Mouse (Mus musculus) embryonic facial prominence, embryonic 15.5 days (tissue): ENCODE data around the gene Fcgr1. TPM values are rescaled to one million over a fixed set of nuclear protein-coding genes. Genes with fewer than 3 reads are reported as not detected.

Source experiments
- ATAC-seq: fragments of 200-750 bp; cut with Nextera tagmentation; 2 replicates; pipeline ENCODE4 v1.8.0; 2017; ENCODE audit warnings: low read depth, moderate TSS enrichment; ENCODE audit not compliant: insufficient number of reproducible peaks, low FRiP score, low TSS enrichment
- H3K27ac ChIP-seq: fragments of 300-500 bp; sonication (generic); replicated peaks from 2 replicates; pipeline ENCODE4 v1.5.1; 2015; ENCODE audit warnings: mild to moderate bottlenecking, inconsistent platforms
- H3K27me3 ChIP-seq: fragments of 300-500 bp; sonication (generic); 2 replicates; pipeline ENCODE4 v1.6.1; 2015; ENCODE audit warnings: inconsistent platforms
- H3K36me3 ChIP-seq: fragments of 300-500 bp; sonication (generic); 2 replicates; pipeline ENCODE4 v1.6.1; 2015; ENCODE audit warnings: mild to moderate bottlenecking, inconsistent platforms
- H3K4me1 ChIP-seq: fragments of 300-500 bp; sonication (generic); 2 replicates; pipeline ENCODE4 v1.6.1; 2015; ENCODE audit warnings: inconsistent platforms
- H3K4me2 ChIP-seq: fragments of 300-500 bp; sonication (generic); replicated peaks from 2 replicates; pipeline ENCODE4 v1.6.1; 2015; ENCODE audit warnings: mild to moderate bottlenecking, inconsistent platforms
- H3K4me3 ChIP-seq: fragments of 300-500 bp; sonication (generic); replicated peaks from 2 replicates; pipeline ENCODE4 v1.5.1; 2015; ENCODE audit warnings: mild to moderate bottlenecking, inconsistent platforms
- H3K9ac ChIP-seq: fragments of 300-500 bp; sonication (generic); 2 replicates; pipeline ENCODE4 v1.6.1; 2015; ENCODE audit warnings: inconsistent platforms
- H3K9me3 ChIP-seq: fragments of 300-500 bp; sonication (generic); replicated peaks from 2 replicates; pipeline ENCODE4 v1.6.1; 2016; ENCODE audit warnings: inconsistent platforms
- WGBS: fragments of 180-500 bp; shearing (Covaris S2); methylation state at CpG from one replicate; pipeline ENCODE4 v1.1.7; 2015; 5-methylcytosine and 5-hydroxymethylcytosine counted together
- polyA plus RNA-seq: library from polyadenylated mRNA; unstranded; fragments of >200 nt; fragmentation: Nextera tagmentation; extraction: Ambion mirVana; gene quantifications from 2 replicates; pipeline ENCODE4 v1.2.1, GENCODE M21; 2015

Fcgr1 gene
- polyA plus RNA-seq, 1 experiment from 2014 or later, result 2.2 TPM

DNA sequence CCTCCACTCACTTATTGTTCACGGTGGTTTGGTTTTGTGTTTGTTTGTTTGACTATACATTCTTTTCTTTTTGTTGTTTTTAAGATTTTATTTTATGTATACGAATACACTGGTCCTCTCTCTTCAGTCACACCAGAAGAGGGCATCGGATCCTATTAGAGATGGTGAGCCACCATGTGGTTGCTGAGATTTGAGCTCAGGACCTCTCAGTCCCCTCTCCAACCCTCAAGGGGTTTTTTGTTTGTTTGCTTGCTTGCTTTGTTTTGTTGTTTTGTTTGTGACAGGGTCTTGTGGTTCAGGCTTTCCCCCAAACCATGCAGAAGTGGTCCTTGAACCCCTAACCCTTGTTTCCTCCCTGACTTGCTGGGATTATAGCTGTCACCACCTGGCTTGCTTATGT, 32.1 kb downstream of the Fcgr1 start:
- Histone ChIP-seq H3K4me2 (peak overlapping the region; percentile 65), H3K27me3 (no peaks in the 10 kb centered on the region), H3K4me3 (peak overlapping the region; percentile 68), H3K36me3 (no peaks in the 10 kb centered on the region), H3K27ac (peak overlapping the region; percentile 99), H3K9ac (peak overlapping the region; percentile 74), H3K4me1 (peaks cover 21% of the 10 kb centered on the region), H3K9me3 (no peaks in the 10 kb centered on the region)
- 47% methylated on average over 3 of the region's 3 CpGs for WGBS
- ATAC-seq, result no peak

GRCm38 (mm10) chr3:96260220-96260619, 33.5 kb downstream of the Fcgr1 start:
- 94% methylated on average over 5 of the region's 5 CpGs for WGBS
- Histone ChIP-seq H3K4me2 (no peak overlapping the region), H3K4me3 (no peak overlapping the region), H3K27me3 (no peaks in the 10 kb centered on the region), H3K27ac (no peak overlapping the region), H3K36me3 (no peaks in the 10 kb centered on the region), H3K4me1 (peaks cover 21% of the 10 kb centered on the region), H3K9ac (no peak overlapping the region), H3K9me3 (no peaks in the 10 kb centered on the region)
- ATAC-seq, result no peak

DNA sequence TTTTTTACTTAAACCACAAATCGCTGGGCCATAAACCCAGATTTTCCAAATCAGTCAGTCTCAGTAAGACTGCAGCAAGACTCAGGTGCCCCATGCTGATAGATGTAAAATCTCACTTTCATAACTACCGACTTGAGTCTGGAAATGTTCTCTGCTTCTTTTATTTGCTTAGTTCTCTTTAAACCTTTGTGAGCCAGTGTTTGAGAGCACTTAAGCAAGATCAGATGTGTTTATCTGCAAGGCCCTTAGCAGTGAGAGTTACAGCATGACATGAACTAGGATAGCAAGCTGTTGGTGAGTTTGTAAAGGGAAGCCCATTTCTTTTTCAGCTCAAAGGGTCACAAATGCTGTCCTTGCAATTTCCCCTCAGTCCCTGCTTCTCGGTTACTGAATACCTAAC, 36.6 kb downstream of the Fcgr1 start:
- H3K27ac ChIP-seq, result no peak overlapping the region

GRCm38 (mm10) chr3:96255926-96256593, 37.7 kb downstream of the Fcgr1 start:
- no peaks in the 10 kb centered on the region for H3K9me3 ChIP-seq
- H3K4me1 ChIP-seq, result 0 out of 2 replicates have a peak, but pooled peaks cover 5% of the 10 kb centered on the region
- no peaks in the 10 kb centered on the region for H3K27me3 ChIP-seq
- no peak overlapping the region for H3K4me3 ChIP-seq
- no peak overlapping the region for H3K9ac ChIP-seq
- H3K27ac ChIP-seq, result no peak overlapping the region
- WGBS, result 68% methylated on average over 5 of the region's 5 CpGs
- H3K36me3 ChIP-seq, result no peaks in the 10 kb centered on the region
- H3K4me2 ChIP-seq, result no peak overlapping the region
- ATAC-seq, result no peak

More for the DNA sequence above, 36.6 kb downstream of the Fcgr1 start:
- Histone ChIP-seq H3K27me3 (no peaks in the 10 kb centered on the region), H3K4me3 (no peak overlapping the region), H3K4me2 (no peak overlapping the region), H3K36me3 (no peaks in the 10 kb centered on the region), H3K4me1 (peaks cover 12% of the 10 kb centered on the region), H3K9me3 (no peaks in the 10 kb centered on the region), H3K9ac (no peak overlapping the region)
- 63% methylated on average over 3 of the region's 3 CpGs for WGBS
- ATAC-seq, result no peak

- no peak overlapping the region for H3K4me2 ChIP-seq
Observed at GRCm38 (mm10) chr3:96254683-96255355, 39.0 kb downstream of the Fcgr1 start.

DNA sequence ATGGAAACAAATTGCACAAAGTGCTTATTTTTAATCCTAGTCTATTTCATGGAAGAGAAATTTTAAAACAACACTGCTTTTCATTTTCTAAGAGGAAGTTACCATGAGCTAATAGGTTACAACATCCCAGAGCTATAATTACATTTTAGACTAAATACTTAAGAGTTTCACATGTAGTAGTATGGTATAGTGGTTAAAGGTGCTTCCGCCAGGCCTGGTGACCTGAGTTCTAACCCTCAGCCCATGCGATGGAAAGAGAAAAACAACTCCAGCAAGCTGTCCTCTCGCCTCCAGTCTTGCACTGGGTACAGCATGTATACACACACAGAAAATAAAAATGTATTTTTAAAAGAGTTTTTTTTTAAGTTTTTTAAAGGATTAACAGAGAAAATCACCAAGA, 42.0 kb downstream of the Fcgr1 start:
- 83% methylated on average over 3 of the region's 3 CpGs for WGBS
- Histone ChIP-seq H3K4me3 (no peak overlapping the region), H3K4me2 (no peak overlapping the region), H3K36me3 (no peaks in the 10 kb centered on the region), H3K9me3 (no peaks in the 10 kb centered on the region), H3K4me1 (peaks cover 15% of the 10 kb centered on the region; the same call in 1 of the 2 replicates), H3K27ac (no peak overlapping the region), H3K27me3 (no peaks in the 10 kb centered on the region), H3K9ac (no peak overlapping the region)
- ATAC-seq, result no peak

More at GRCm38 (mm10) chr3:96254683-96255355, 39.0 kb downstream of the Fcgr1 start:
- Histone ChIP-seq H3K36me3 (no peaks in the 10 kb centered on the region), H3K27me3 (no peaks in the 10 kb centered on the region), H3K9ac (no peak overlapping the region), H3K27ac (no peak overlapping the region), H3K9me3 (no peaks in the 10 kb centered on the region), H3K4me3 (no peak overlapping the region), H3K4me1 (0 out of 2 replicates have a peak, but pooled peaks cover 5% of the 10 kb centered on the region)
- 37% methylated on average over 10 of the region's 10 CpGs for WGBS
- no peak for ATAC-seq

DNA sequence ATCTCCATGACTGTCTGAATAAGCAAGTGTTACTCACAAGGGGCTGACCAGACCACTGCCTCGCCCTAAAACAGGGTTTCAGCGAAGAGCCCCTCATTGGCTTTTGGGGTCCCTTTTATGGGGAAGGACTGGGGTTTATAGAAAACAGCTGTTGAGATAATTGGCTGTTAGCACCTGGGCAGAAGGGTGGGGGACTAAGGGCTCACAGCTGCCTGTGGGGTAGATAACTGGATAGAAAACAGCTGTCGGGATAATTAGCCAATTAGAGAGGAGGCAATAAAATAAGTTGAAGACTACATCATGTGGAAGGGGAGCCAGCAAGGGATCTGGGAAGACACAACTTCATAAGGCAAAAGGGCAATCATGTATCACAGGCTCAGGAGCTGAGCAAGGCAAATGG, 42.9 kb downstream of the Fcgr1 start:
- H3K9ac ChIP-seq, result no peak overlapping the region
- ATAC-seq, result no peak
- no peak overlapping the region for H3K27ac ChIP-seq
- H3K4me3 ChIP-seq, result no peak overlapping the region
- no peaks in the 10 kb centered on the region for H3K27me3 ChIP-seq
- 49% methylated on average over 3 of the region's 3 CpGs for WGBS
- H3K9me3 ChIP-seq, result no peaks in the 10 kb centered on the region
- no peaks in the 10 kb centered on the region for H3K36me3 ChIP-seq
- H3K4me2 ChIP-seq, result no peak overlapping the region
- peaks cover 15% of the 10 kb centered on the region; the same call in 1 of the 2 replicates for H3K4me1 ChIP-seq

DNA sequence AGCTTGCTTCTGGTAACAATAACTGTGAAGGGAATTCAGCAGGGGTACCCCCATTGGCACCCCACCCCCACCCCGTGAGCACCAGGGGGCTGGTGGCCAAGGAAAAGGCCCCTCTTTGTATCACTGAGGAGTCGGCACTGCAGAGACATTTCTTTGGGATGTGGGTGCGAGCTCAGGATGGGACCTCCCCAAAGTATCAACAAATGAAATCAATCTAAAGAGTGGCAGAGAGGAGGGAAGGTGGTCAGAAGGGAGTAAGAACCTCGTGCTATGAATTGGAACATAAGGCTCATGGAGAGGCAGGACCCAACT, 44.8 kb downstream of the Fcgr1 start:
- H3K9ac ChIP-seq, result no peak overlapping the region
- no peaks in the 10 kb centered on the region for H3K27me3 ChIP-seq
- whole genome bisulfite sequencing, result 53% methylated on average over 4 of the region's 4 CpGs
- H3K4me2 ChIP-seq, result peak overlapping the region; percentile 44
- H3K4me3 ChIP-seq, result peak overlapping the region; percentile 41; the same call in 1 of the 2 replicates
- H3K27ac ChIP-seq, result no peak overlapping the region
- H3K9me3 ChIP-seq, result no peaks in the 10 kb centered on the region
- peaks cover 17% of the 10 kb centered on the region for H3K4me1 ChIP-seq
- no peak for ATAC-seq
- no peaks in the 10 kb centered on the region for H3K36me3 ChIP-seq

DNA sequence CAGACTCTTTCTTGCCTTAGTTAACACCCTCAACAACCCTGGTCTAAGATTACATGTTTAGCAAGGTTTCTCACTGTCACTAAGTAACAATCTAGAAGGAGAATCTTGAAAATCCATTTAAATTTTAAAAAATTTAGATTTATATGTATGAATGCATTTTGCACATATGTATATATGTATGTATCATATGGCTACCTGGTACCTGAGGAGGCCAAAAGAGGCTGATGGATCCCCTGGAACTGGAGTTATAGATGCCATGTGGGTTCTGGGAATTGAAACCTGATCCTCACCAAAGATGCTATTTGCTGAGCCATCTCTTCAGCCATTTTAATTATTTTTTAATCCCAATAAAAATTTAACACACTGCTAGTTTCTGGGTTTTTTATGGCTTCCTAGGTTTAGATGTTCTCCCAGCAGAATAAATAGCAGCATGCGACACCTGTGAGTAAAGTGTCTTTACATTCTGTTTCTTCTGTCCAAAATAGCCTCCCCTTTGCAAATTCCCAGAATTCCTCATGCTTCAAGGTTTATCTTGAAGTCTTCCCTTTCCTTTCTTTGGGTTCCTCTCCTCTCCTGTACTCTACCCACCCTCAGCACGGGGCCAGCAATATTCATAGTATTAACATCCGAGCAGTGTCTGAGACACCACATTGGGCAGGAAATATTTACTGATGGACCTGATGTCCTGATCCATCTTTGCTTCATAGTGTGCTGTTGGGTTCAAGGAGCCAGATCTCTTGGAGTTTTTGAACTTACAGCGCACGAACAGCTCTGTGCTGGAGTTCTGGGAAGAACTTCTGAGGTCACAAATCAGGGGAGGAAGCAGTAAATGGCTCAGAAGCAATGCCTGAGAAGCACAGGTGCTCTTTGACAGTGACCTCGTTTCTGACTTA, 45.4 kb downstream of the Fcgr1 start:
- no peak overlapping the region for H3K27ac ChIP-seq
- no peaks in the 10 kb centered on the region for H3K9me3 ChIP-seq
- H3K4me3 ChIP-seq, result peak overlapping the region; percentile 41
- no peaks in the 10 kb centered on the region for H3K36me3 ChIP-seq
- peak overlapping the region; percentile 44 for H3K4me2 ChIP-seq
- H3K4me1 ChIP-seq, result peaks cover 19% of the 10 kb centered on the region
- WGBS, result 51% methylated on average over 6 of the region's 6 CpGs
- no peak for ATAC-seq
- H3K9ac ChIP-seq, result no peak overlapping the region
- no peaks in the 10 kb centered on the region for H3K27me3 ChIP-seq

- H3K9me3 ChIP-seq, result no peaks in the 10 kb centered on the region
- no peak for ATAC-seq
- 1% methylated on average over 11 of the region's 11 CpGs for WGBS
- peak overlapping the region; percentile 40 for H3K9ac ChIP-seq
- peak overlapping the region; percentile 44 for H3K4me2 ChIP-seq
- peak overlapping the region; percentile 41 for H3K4me3 ChIP-seq
- no peaks in the 10 kb centered on the region for H3K27me3 ChIP-seq
- no peaks in the 10 kb centered on the region for H3K36me3 ChIP-seq
- 0 out of 2 replicates have a peak overlapping the region, but pooled peaks have one; percentile 51 for H3K27ac ChIP-seq
- H3K4me1 ChIP-seq, result peaks cover 22% of the 10 kb centered on the region
Observed at GRCm38 (mm10) chr3:96247356-96248140, 46.2 kb downstream of the Fcgr1 start.
